In genomic region chr9:30140188-30140587, GRCm38 (mm10) we compare ENCODE assay signal across 9 mouse cellular contexts.
DNase-seq lines count a peak whose midpoint lies in the region; ATAC-seq and TF ChIP-seq lines count a peak whose summit lies in the region.
"Had no signal": no experiment of that assay in that cellular context is flagged by ENCODE, and none has a peak within 500 bp of the region (broad histone marks: within the 10 kb centered on the region; RNA-seq: fewer than 3 reads in every experiment).

No protein-coding gene starts in this region.

- no peak overlapping the region for H3K4me2 ChIP-seq in forebrain, embryonic 12.5 days
- no peak overlapping the region for H3K4me2 ChIP-seq in hindbrain, postnatal 0 days (ENCODE audit: low read depth, low read length)

- peaks cover 17% of the 10 kb centered on the region for H3K4me1 ChIP-seq in forebrain, embryonic 12.5 days
- peaks cover 9% of the 10 kb centered on the region for H3K4me1 ChIP-seq in forebrain, embryonic 10.5 days
- peaks cover 13% of the 10 kb centered on the region; the same call in 1 of the 2 replicates for H3K4me1 ChIP-seq in hindbrain, postnatal 0 days (ENCODE audit: insufficient read depth, low read length)
- no peaks in the 10 kb centered on the region for H3K4me1 ChIP-seq in thymus, adult 2 months (replicated peaks; ENCODE audit: control insufficient read depth, insufficient read depth, low read length)

- H3K4me3 ChIP-seq in forebrain, embryonic 12.5 days (replicated peaks), result no peak overlapping the region
- no peak overlapping the region for H3K4me3 ChIP-seq in forebrain, embryonic 10.5 days
- no peak overlapping the region for H3K4me3 ChIP-seq in hindbrain, postnatal 0 days (ENCODE audit: low read length)
- H3K4me3 ChIP-seq in thymus, adult 2 months (ENCODE audit: control insufficient read depth, insufficient read depth, low read length), result no peak overlapping the region
- H3K4me3 ChIP-seq: myocyte had no signal

- TF ChIP-seq POLR2A in thymus, adult 2 months (IDR thresholded peaks at IDR 0.05; ENCODE audit: control insufficient read depth, extremely low read depth, insufficient read depth, low read length, poor library complexity), result no peak

- no peak overlapping the region for H3K27ac ChIP-seq in forebrain, embryonic 12.5 days
- H3K27ac ChIP-seq in forebrain, embryonic 10.5 days, result no peak overlapping the region
- no peak overlapping the region for H3K27ac ChIP-seq in hindbrain, postnatal 0 days
- H3K27ac ChIP-seq in thymus, adult 2 months (ENCODE audit: control insufficient read depth, insufficient read depth, low read length), result no peak overlapping the region

- H3K27me3 ChIP-seq in forebrain, embryonic 12.5 days, result peaks cover 9% of the 10 kb centered on the region; the same call in 1 of the 2 replicates
- H3K27me3 ChIP-seq in forebrain, embryonic 10.5 days (ENCODE audit: poor library complexity, severe bottlenecking), result no peaks in the 10 kb centered on the region; the same call in 1 of the 2 replicates
- no peaks in the 10 kb centered on the region for H3K27me3 ChIP-seq in hindbrain, postnatal 0 days (ENCODE audit: insufficient read depth, low read length)
- H3K27me3 ChIP-seq in thymus, adult 2 months (ENCODE audit: control insufficient read depth, insufficient read depth, low read length), result no peaks in the 10 kb centered on the region

- ATAC-seq in forebrain, embryonic 12.5 days (ENCODE audit: low FRiP score), result peak; percentile 34; the same call in 1 of the 2 replicates
- peak; percentile 55 for ATAC-seq in hindbrain, postnatal 0 days

- H3K36me3 ChIP-seq in forebrain, embryonic 12.5 days (replicated peaks), result no peaks in the 10 kb centered on the region
- H3K36me3 ChIP-seq in forebrain, embryonic 10.5 days (replicated peaks), result no peaks in the 10 kb centered on the region
- H3K36me3 ChIP-seq in hindbrain, postnatal 0 days (ENCODE audit: insufficient read depth, low read length), result no peaks in the 10 kb centered on the region
- H3K36me3 ChIP-seq in thymus, adult 2 months (ENCODE audit: control insufficient read depth, insufficient read depth, low read length), result no peaks in the 10 kb centered on the region

- 56% methylated on average over 3 of the region's 3 CpGs for WGBS in forebrain, embryonic 12.5 days
- WGBS in forebrain, embryonic 10.5 days, result 83% methylated on average over 3 of the region's 3 CpGs
- WGBS in hindbrain, postnatal 0 days, result 25% methylated on average over 3 of the region's 3 CpGs
- WGBS in thymus, adult 2 months, result 76% methylated on average over 3 of the region's 3 CpGs

- H3K9ac ChIP-seq in forebrain, embryonic 12.5 days, result no peak overlapping the region
- H3K9ac ChIP-seq in hindbrain, postnatal 0 days (replicated peaks; ENCODE audit: low read length), result no peak overlapping the region

- H3K9me3 ChIP-seq in forebrain, embryonic 12.5 days, result no peaks in the 10 kb centered on the region
- no peaks in the 10 kb centered on the region for H3K9me3 ChIP-seq in forebrain, embryonic 10.5 days
- H3K9me3 ChIP-seq in hindbrain, postnatal 0 days (ENCODE audit: low read length), result no peaks in the 10 kb centered on the region

- no peak for TF ChIP-seq CTCF in hindbrain, postnatal 0 days (IDR thresholded peaks at IDR 0.05; ENCODE audit: low read depth)
- no peak for TF ChIP-seq CTCF in thymus, adult 2 months (IDR thresholded peaks at IDR 0.05; ENCODE audit: borderline replicate concordance, control insufficient read depth, extremely low read depth, insufficient read depth, low read length, poor library complexity)

- DNase-seq in forebrain, embryonic 10.5 days (ENCODE audit: extremely low spot score, low spot score), result no peak
- peak; percentile 75 to 77 for DNase-seq in adrenal gland, postnatal 36 days
- DNase-seq in frontal cortex, postnatal 10 days (ENCODE audit: low spot score in 2 of 2), result peak; percentile 81 to 84
- DNase-seq in hindbrain, postnatal 0 days (ENCODE audit: low spot score), result peak; percentile 89
- peak; percentile 74 to 78 for DNase-seq in left cerebral cortex, adult 8-10 months (ENCODE audit: low spot score in 2 of 2)
- DNase-seq in ovary, postnatal 10 days (ENCODE audit: low spot score), result peak; percentile 70
- DNase-seq in thymus, adult 2 months, result no peak

Comparison
In these comparisons a context has a peak if more than half of its experiments do, and no peak if none do; other contexts are left out.
1. DNase-seq: peak in adrenal gland, postnatal 36 days (2 of 2), frontal cortex, postnatal 10 days (2 of 2), hindbrain, postnatal 0 days (single experiment), left cerebral cortex, adult 8-10 months (2 of 2) and ovary, postnatal 10 days (single experiment); none in forebrain, embryonic 10.5 days (single experiment) and thymus, adult 2 months (single experiment).